Mouse (Mus musculus) adrenal gland, postnatal 14 days (tissue): ENCODE measurements around the gene Ghsr. TPM values are rescaled to one million over a fixed set of nuclear protein-coding genes. Genes with fewer than 3 reads are reported as not detected.
"Not testable (repeated sequence)": the region's sequence is repeated elsewhere in the genome, so short reads cannot be mapped to it uniquely, and the experiment has no call there.

Experiments
- DNase-seq: peaks from one replicate; pipeline ENCODE4 v3.0.0; 2021; ENCODE audit warnings: mixed read lengths
- long read RNA-seq, 2 experiments: library from polyadenylated mRNA; stranded (forward); transcript quantifications; one replicate each; pipeline ENCODE4 v2.0.0; 2021
- total RNA-seq: library from RNA; stranded (reverse); gene quantifications from 2 replicates; pipeline ENCODE4 v1.2.3, GENCODE M21; 2021

The Ghsr gene
- total RNA-seq = not detected in 2 replicates
- long read RNA-seq, experiment 1 = 0 reads
- long read RNA-seq, experiment 2 = 0 reads

- no peak for DNase-seq
Measured at GRCm38 (mm10) chr3:27371276-27371621, at the start of gene Ghsr. Ghsr (plus strand) TSS chr3:27371351.

GRCm38 (mm10) chr3:27322591-27322990 lies 48.6 kb upstream of the Ghsr start:
- DNase-seq = no peak

- no peak for DNase-seq
Measured at GRCm38 (mm10) chr3:27323551-27323950, 47.6 kb upstream of the Ghsr start.

GRCm38 (mm10) chr3:27326633-27327191 lies 44.4 kb upstream of the Ghsr start:
- no peak for DNase-seq

- DNase-seq = no peak
Measured at GRCm38 (mm10) chr3:27330706-27331105, 40.4 kb upstream of the Ghsr start.

GRCm38 (mm10) chr3:27338437-27338836 lies 32.7 kb upstream of the Ghsr start:
- DNase-seq = peak; percentile 63

- no peak for DNase-seq
Measured at GRCm38 (mm10) chr3:27338887-27339286, 32.3 kb upstream of the Ghsr start.

- no peak for DNase-seq
Measured at GRCm38 (mm10) chr3:27340757-27341156, 30.4 kb upstream of the Ghsr start.

- DNase-seq = no peak
Measured at GRCm38 (mm10) chr3:27342462-27342861, 28.7 kb upstream of the Ghsr start.

GRCm38 (mm10) chr3:27345526-27345925 lies 25.6 kb upstream of the Ghsr start:
- peak; percentile 82 for DNase-seq

GRCm38 (mm10) chr3:27348462-27348861 lies 22.7 kb upstream of the Ghsr start:
- no peak for DNase-seq

- peak; percentile 67 for DNase-seq
Measured at GRCm38 (mm10) chr3:27351105-27351504, 20.0 kb upstream of the Ghsr start.

GRCm38 (mm10) chr3:27359100-27359720 lies 11.9 kb upstream of the Ghsr start:
- no peak for DNase-seq

- DNase-seq = peak; percentile 58
Measured at GRCm38 (mm10) chr3:27370125-27370524, 1.0 kb upstream of the Ghsr start.

- DNase-seq = no peak
Measured at GRCm38 (mm10) chr3:27370582-27371275, 422 bp upstream of the Ghsr start.

- no peak for DNase-seq
Measured at GRCm38 (mm10) chr3:27371725-27372650, 837 bp downstream of the Ghsr start.

GRCm38 (mm10) chr3:27374396-27374795 lies 3.2 kb downstream of the Ghsr start:
- no peak for DNase-seq

GRCm38 (mm10) chr3:27377935-27378334 lies 6.8 kb downstream of the Ghsr start:
- DNase-seq = no peak

GRCm38 (mm10) chr3:27384836-27385235 lies 13.7 kb downstream of the Ghsr start:
- peak; percentile 16 for DNase-seq

GRCm38 (mm10) chr3:27389923-27390322 lies 18.8 kb downstream of the Ghsr start:
- no peak for DNase-seq

GRCm38 (mm10) chr3:27400996-27401395 lies 29.8 kb downstream of the Ghsr start:
- not testable (repeated sequence) for DNase-seq

- DNase-seq = no peak
Measured at GRCm38 (mm10) chr3:27406440-27406839, 35.3 kb downstream of the Ghsr start.

- peak; percentile 28 for DNase-seq
Measured at GRCm38 (mm10) chr3:27408564-27408963, 37.4 kb downstream of the Ghsr start.
